Mouse (Mus musculus) G1E (cell line): ENCODE data around the gene Cog2.

ENCODE experiments used
- CTCF ChIP-seq: IDR thresholded peaks from 2 replicates; pipeline ENCODE4 v1.5.1; 2012; ENCODE audit warnings: low read depth, low read length, inconsistent platforms, mixed read lengths
- GATA1 ChIP-seq: IDR thresholded peaks from 2 replicates; pipeline ENCODE4 v1.6.1; 2012; ENCODE audit warnings: borderline replicate concordance, low read length, inconsistent platforms, mixed read lengths

DNA sequence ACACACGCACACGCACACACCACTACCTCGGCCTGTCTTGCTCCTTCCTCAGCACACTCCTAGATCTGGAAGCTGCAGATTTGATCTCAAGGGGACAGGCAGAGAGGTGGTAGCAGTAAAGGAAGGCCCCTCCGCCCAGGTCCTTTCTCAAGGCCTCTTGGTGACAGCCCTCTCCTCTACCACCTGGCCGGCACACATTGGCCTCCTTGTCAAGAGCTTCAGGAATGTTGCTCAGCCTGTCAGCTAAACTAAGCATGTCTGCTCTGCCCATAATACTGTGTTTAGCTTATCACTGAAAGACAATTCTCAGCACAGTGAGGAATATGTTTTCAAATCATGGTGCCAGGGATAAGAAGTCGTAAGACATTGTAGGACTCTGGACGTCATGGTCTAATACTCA, 35.6 kb downstream of the Cog2 start:
- TF ChIP-seq GATA1 (no peak), CTCF (no peak)
